Mouse (Mus musculus) cortical plate, adult 2 months (tissue): ENCODE data around the gene Khk.

Experiments
- CTCF ChIP-seq: fragments of 200-500 bp; IDR thresholded peaks from 2 replicates; pipeline ENCODE4 v1.5.1; 2011; ENCODE audit warnings: mild to moderate bottlenecking, control low read depth, low read length; ENCODE audit not compliant: insufficient read depth; ENCODE audit errors: extremely low read depth
- POLR2A ChIP-seq: fragments of 200-500 bp; IDR thresholded peaks from 2 replicates; pipeline ENCODE4 v1.6.1; 2011; ENCODE audit warnings: mild to moderate bottlenecking, low read length, control low read depth; ENCODE audit not compliant: insufficient read depth; ENCODE audit errors: extremely low read depth

- TF ChIP-seq POLR2A, result no peak
- peak; percentile 26; the same call in 1 of the 2 replicates for TF ChIP-seq CTCF
These were observed 21.8 kb downstream of the Khk start for GRCm38 (mm10) chr5:30943004-30943403.
